Mouse (Mus musculus) MEL-GATA-1-ER (cell line): ENCODE data around the gene Myh10.

ENCODE experiments used
- DNase-seq: peaks from one replicate; pipeline ENCODE4 v3.0.0-alpha.2; 2012; ENCODE audit warnings: low read depth; ENCODE audit errors: extremely low read depth

Myh10 gene

DNA sequence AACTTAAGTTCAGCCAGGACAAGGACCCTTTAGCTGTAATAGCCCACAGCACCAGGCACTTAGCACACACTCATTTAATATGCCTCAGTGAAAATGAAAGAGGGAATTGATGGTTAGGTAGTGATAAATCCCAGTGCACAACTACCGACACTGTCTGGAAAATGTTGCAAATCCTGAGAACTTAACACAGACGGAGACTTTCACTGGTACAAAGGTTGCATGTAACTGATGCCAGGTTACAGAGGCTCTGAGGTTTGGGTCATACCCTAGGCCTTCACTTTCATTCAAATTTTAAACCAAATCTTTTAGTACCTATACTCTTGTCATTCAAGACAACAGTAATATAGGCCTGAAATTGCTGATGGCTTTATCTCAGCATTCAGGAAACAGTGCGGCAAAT lies 166.0 kb downstream of the Myh10 start:
- no peak for DNase-seq

DNA sequence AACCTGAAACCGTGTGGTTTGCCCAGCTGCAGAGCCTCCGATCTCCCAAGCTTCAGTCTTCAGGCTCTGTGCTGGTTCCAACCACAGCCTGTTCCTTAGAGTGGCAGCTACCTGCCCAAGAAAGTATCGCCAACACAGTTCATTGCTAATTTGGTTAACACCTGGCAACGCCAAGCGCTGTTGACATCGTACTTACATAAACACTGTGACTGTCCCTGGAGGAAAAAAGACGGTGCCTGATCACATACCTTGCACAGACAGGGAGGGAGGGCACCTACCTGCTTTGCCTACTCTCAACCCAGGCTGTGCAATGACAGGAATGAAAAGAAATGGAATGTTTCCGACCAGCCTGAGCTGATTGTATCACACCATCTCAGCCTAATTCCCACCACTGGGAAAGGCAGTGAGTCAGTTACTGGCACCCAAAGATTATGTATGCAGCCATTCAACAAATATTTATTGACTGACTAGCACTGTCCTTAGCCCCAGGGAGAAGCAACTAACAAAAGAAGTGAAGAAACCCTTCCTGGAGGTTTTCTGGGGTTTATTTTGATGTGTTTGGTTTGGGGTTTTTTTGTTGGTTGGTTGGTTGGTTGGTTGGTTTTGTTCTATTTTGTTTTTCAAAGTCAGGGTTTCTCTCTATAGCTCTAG lies 168.7 kb downstream of the Myh10 start:
- DNase-seq, result no peak

DNA sequence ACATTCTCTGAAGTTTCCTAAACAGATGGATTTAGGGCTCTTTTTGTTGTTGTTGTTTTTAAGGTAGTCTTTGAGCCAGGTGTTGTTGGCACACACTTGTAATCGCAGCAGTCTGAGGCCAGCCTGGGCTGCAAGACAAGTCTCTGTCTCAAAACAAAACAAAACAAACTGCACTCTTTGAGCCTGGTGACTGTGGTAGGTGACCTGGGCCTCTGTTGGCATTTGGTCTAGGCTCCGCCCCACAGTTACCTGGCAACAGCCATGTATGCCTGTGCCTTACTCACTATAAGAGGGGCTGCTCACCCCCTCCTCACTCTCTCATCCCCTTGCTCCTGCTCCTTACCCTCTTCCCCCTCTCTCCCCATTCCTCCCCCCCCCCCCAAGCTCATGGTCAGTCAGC lies 170.9 kb downstream of the Myh10 start:
- no peak for DNase-seq

DNA sequence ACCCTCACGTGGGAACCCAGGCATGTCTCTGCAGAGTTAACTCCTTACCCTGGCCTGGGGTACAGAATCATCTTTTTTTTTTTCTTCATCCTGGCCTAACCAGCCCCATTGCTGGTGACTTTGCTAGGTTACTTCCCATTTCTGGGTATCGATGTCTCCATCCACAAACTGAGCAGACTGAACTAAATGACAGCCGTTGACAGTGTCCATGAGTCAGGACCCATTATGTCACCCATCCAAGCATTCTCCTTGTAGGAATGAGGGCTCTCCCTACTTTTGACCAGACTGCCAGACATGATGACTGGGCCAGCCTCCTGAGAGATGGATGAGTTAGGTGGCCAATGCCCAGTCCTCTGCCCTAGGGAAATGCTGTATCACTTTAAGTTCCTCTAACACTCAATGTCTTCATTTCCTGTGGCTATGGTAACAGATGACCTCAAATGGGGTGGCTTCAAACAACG lies 172.3 kb downstream of the Myh10 start:
- no peak for DNase-seq

DNA sequence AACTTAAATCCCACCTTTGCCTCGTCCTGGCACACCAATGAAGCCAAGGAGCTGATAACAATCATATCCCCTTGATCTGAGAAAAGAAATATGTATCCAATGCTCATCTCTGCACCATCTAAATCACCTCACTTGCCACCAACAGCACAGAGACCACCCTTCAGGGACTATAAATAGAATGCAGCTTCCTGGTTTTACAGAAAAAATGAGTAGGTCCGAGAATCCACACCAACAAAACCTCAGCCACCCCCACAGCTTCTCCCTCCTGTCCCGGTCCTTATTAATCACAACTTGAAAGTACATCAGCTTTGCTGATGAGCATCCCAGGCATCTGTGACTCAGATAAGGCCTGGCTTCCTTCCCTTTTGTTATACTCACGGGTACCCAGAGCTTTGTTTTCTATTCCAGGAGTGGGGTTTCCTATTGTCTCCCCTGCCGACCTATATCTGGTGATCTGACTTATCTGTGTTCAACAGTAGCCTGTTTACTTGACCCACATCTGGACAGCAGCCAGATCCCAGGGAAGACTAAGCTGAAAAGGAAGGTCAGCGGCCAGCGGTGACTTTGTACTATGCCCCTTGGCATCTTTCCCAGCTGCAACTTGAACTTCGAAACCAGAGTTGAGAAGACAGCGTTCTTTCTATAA lies 173.3 kb downstream of the Myh10 start:
- DNase-seq, result no peak
